28 mouse cellular contexts compared by ENCODE assay signal in genomic region chr8:36036271-36036670, GRCm38 (mm10).
DNase-seq lines count a peak whose midpoint lies in the region; ATAC-seq and TF ChIP-seq lines count a peak whose summit lies in the region.
"Had no signal": no experiment of that assay in that cellular context is flagged by ENCODE, and none has a peak within 500 bp of the region (broad histone marks: within the 10 kb centered on the region; RNA-seq: fewer than 3 reads in every experiment).

No protein-coding gene starts in this region.

- H3K27ac ChIP-seq in gastrocnemius, adult 2 months = no peak overlapping the region
- H3K27ac ChIP-seq in thymus, adult 2 months (ENCODE audit: control insufficient read depth, insufficient read depth, low read length) = no peak overlapping the region; the same call in 1 of the 2 replicates
- H3K27ac ChIP-seq: embryonic facial prominence, embryonic 10.5 days; embryonic facial prominence, embryonic 13.5 days; forebrain, embryonic 13.5 days; heart, adult 2 months; heart, embryonic 10.5 days; heart, embryonic 13.5 days; hindbrain, embryonic 14.5 days; hindbrain, postnatal 0 days had no signal

- no peak for TF ChIP-seq CTCF in gastrocnemius, adult 2 months (IDR thresholded peaks at IDR 0.05)
- TF ChIP-seq CTCF in thymus, adult 2 months (IDR thresholded peaks at IDR 0.05; ENCODE audit: borderline replicate concordance, control insufficient read depth, extremely low read depth, insufficient read depth, low read length, poor library complexity) = no peak

- no peak for TF ChIP-seq POLR2A in thymus, adult 2 months (IDR thresholded peaks at IDR 0.05; ENCODE audit: control insufficient read depth, extremely low read depth, insufficient read depth, low read length, poor library complexity)

- no peaks in the 10 kb centered on the region for H3K27me3 ChIP-seq in thymus, adult 2 months (ENCODE audit: control insufficient read depth, insufficient read depth, low read length)
- H3K27me3 ChIP-seq: embryonic facial prominence, embryonic 13.5 days; forebrain, embryonic 13.5 days; heart, embryonic 13.5 days had no signal

- WGBS in thymus, adult 2 months = 21% methylated on average over 6 of the region's 6 CpGs

- peaks cover 8% of the 10 kb centered on the region for H3K4me1 ChIP-seq in thymus, adult 2 months (replicated peaks; ENCODE audit: control insufficient read depth, insufficient read depth, low read length)
- H3K4me1 ChIP-seq: embryonic facial prominence, embryonic 10.5 days; embryonic facial prominence, embryonic 13.5 days; forebrain, embryonic 13.5 days had no signal

- intact Hi-C loops in gastrocnemius, adult 2 months (cut with DNase I) = no loop called here

- H3K4me3 ChIP-seq in gastrocnemius, adult 2 months = peak overlapping the region; percentile 59
- no peak overlapping the region for H3K4me3 ChIP-seq in thymus, adult 2 months (ENCODE audit: control insufficient read depth, insufficient read depth, low read length)
- H3K4me3 ChIP-seq: embryonic facial prominence, embryonic 10.5 days; embryonic facial prominence, embryonic 13.5 days; erythroblast, embryonic 14.5 days; forebrain, embryonic 13.5 days; heart, adult 2 months; heart, embryonic 10.5 days; heart, embryonic 13.5 days had no signal

- no peaks in the 10 kb centered on the region for H3K36me3 ChIP-seq in thymus, adult 2 months (ENCODE audit: control insufficient read depth, insufficient read depth, low read length)
- H3K36me3 ChIP-seq: embryonic facial prominence, embryonic 10.5 days; embryonic facial prominence, embryonic 13.5 days; heart, embryonic 10.5 days; heart, embryonic 13.5 days had no signal

- DNase-seq in gastrocnemius, adult 2 months = no peak
- DNase-seq in gastrocnemius, postnatal 4 days (ENCODE audit: low spot score in 2 of 2) = no peak
- peak; percentile 57 for DNase-seq in thymus, adult 2 months
- DNase-seq in thymus, postnatal 14 days = peak; percentile 69
- peak; percentile 55 for DNase-seq in thymus, postnatal 4 days
- DNase-seq in kidney, postnatal 25 days = no peak
- no peak for DNase-seq in urinary bladder, postnatal 36 days (ENCODE audit: low spot score in 2 of 2)
- DNase-seq: adrenal gland, adult 2 months; adrenal gland, postnatal 14 days; cerebellum, adult 11-12 months; cerebellum, adult 8-10 months; cerebellum, postnatal 10 days; cerebellum, postnatal 36 days; embryo, embryonic 11 days; gastrocnemius, postnatal 25 days; heart, adult 2 months; heart, postnatal 14 days; heart, postnatal 4 days had no signal

- no peak for ATAC-seq in CD4-positive, CD25-positive, alpha-beta regulatory T cell, adult 4 months
- ATAC-seq: forebrain, embryonic 13.5 days; forebrain, embryonic 16.5 days; hindbrain, postnatal 0 days had no signal

Comparison
In these comparisons a context has a peak if more than half of its experiments do, and no peak if none do; other contexts are left out.
1. DNase-seq: peak in thymus, adult 2 months (single experiment), thymus, postnatal 14 days (single experiment) and thymus, postnatal 4 days (single experiment); none in gastrocnemius, adult 2 months (single experiment), gastrocnemius, postnatal 4 days (0 of 2), kidney, postnatal 25 days (0 of 2) and urinary bladder, postnatal 36 days (0 of 2).